Mouse (Mus musculus) cerebellum, adult 9-10 months (tissue): Measurements from ENCODE around the gene Gba.
"Not testable (repeated sequence)": the region's sequence is repeated elsewhere in the genome, so short reads cannot be mapped to it uniquely, and the experiment has no call there.

Experiments used
- DNase-seq: peaks from one replicate; pipeline ENCODE4 v3.0.0; 2022

Gene Gba

GRCm38 (mm10) chr3:89216407-89216806 lies 13.7 kb downstream of the Gba start:
- not testable (repeated sequence) for DNase-seq

- DNase-seq, result no peak
Measured at GRCm38 (mm10) chr3:89218271-89218670, 15.5 kb downstream of the Gba start.

GRCm38 (mm10) chr3:89219546-89219945 lies 16.8 kb downstream of the Gba start:
- DNase-seq, result no peak

GRCm38 (mm10) chr3:89221167-89221566 lies 18.4 kb downstream of the Gba start:
- no peak for DNase-seq

- DNase-seq, result no peak
Measured at GRCm38 (mm10) chr3:89224796-89225195, 22.1 kb downstream of the Gba start.

- DNase-seq, result no peak
Measured at GRCm38 (mm10) chr3:89225321-89225815, 22.6 kb downstream of the Gba start.

- no peak for DNase-seq
Measured at GRCm38 (mm10) chr3:89225918-89226317, 23.2 kb downstream of the Gba start.

- no peak for DNase-seq
Measured at GRCm38 (mm10) chr3:89226361-89226760, 23.6 kb downstream of the Gba start.

- no peak for DNase-seq
Measured at GRCm38 (mm10) chr3:89226900-89227299, 24.2 kb downstream of the Gba start, which contains the start of gene Mtx1. TSS of gene Mtx1 (minus strand) at chr3:89227088.

- no peak for DNase-seq
Measured at GRCm38 (mm10) chr3:89227307-89228179, 24.8 kb downstream of the Gba start.

- peak; percentile 87 for DNase-seq
Measured at GRCm38 (mm10) chr3:89228180-89228549, 25.4 kb downstream of the Gba start.

- no peak for DNase-seq
Measured at GRCm38 (mm10) chr3:89228836-89229235, 26.1 kb downstream of the Gba start, which contains the start of gene Muc1. TSS of gene Muc1 (plus strand) at chr3:89229057.

GRCm38 (mm10) chr3:89229276-89229675 lies 26.5 kb downstream of the Gba start:
- DNase-seq, result no peak

GRCm38 (mm10) chr3:89230561-89230960 lies 27.8 kb downstream of the Gba start:
- no peak for DNase-seq

- DNase-seq, result no peak
Measured at GRCm38 (mm10) chr3:89231345-89231744, 28.6 kb downstream of the Gba start.

- no peak for DNase-seq
Measured at GRCm38 (mm10) chr3:89231772-89232275, 29.1 kb downstream of the Gba start.

- no peak for DNase-seq
Measured at GRCm38 (mm10) chr3:89232614-89233013, 29.9 kb downstream of the Gba start.

- DNase-seq, result no peak
Measured at GRCm38 (mm10) chr3:89233562-89234110, 30.9 kb downstream of the Gba start.

GRCm38 (mm10) chr3:89236516-89236915 lies 33.8 kb downstream of the Gba start:
- DNase-seq, result peak; percentile 11

- peak; percentile 18 for DNase-seq
Measured at GRCm38 (mm10) chr3:89237682-89238081, 35.0 kb downstream of the Gba start.

- DNase-seq, result no peak
Measured at GRCm38 (mm10) chr3:89238494-89238893, 35.8 kb downstream of the Gba start.

- no peak for DNase-seq
Measured at GRCm38 (mm10) chr3:89242331-89242895, 39.7 kb downstream of the Gba start.

GRCm38 (mm10) chr3:89243609-89244008 lies 40.9 kb downstream of the Gba start:
- peak; percentile 59 for DNase-seq
